Mouse (Mus musculus) forebrain, embryonic 15.5 days (tissue): Measurements from ENCODE around the gene Vmn2r3. TPM values are rescaled to one million over a fixed set of nuclear protein-coding genes. Genes with fewer than 3 reads are reported as not detected.

Experiments
- polyA plus RNA-seq: library from polyadenylated mRNA; unstranded; fragments of >200 nt; fragmentation: Nextera tagmentation; extraction: Ambion mirVana; gene quantifications from 2 replicates; pipeline ENCODE4 v1.2.1, GENCODE M21; 2015

The Vmn2r3 gene
- polyA plus RNA-seq, 1 experiment from 2014 or later: not detected

Other genes with a start within 250 kb of the Vmn2r3 start
- gene Vmn2r1, start 208.2 kb downstream of the Vmn2r3 start, polyA plus RNA-seq: 0.11 and 0.17 TPM in 2 replicates
- 0.04 and 0.10 TPM in 2 replicates for gene Vmn2r2, start 147.8 kb downstream of the Vmn2r3 start, polyA plus RNA-seq
- gene Vmn2r4, start 125.7 kb upstream of the Vmn2r3 start, polyA plus RNA-seq: not detected in 2 replicates
- not detected in 2 replicates for gene Vmn2r5, start 220.1 kb upstream of the Vmn2r3 start, polyA plus RNA-seq